Mouse (Mus musculus) bone marrow macrophage, adult 2 months (primary cell): ENCODE results near the gene Cib1. TPM values are rescaled to one million over a fixed set of nuclear protein-coding genes. Genes with fewer than 3 reads are reported as not detected.

Experiments
- H3K27ac ChIP-seq: 2 replicates; pipeline ENCODE4 v1.5.1; 2012; ENCODE audit warnings: low read depth, low read length; ENCODE audit not compliant: insufficient read depth
- H3K4me1 ChIP-seq: 2 replicates; pipeline ENCODE4 v1.6.1; 2012; ENCODE audit warnings: low read length; ENCODE audit not compliant: control insufficient read depth, insufficient read depth
- H3K4me3 ChIP-seq: 2 replicates; pipeline ENCODE4 v1.5.1; 2012; ENCODE audit warnings: mild to moderate bottlenecking, low read length, moderate library complexity; ENCODE audit not compliant: insufficient read depth
- CTCF ChIP-seq: IDR thresholded peaks from 2 replicates; pipeline ENCODE4 v1.5.1; 2012; ENCODE audit warnings: low read depth, mild to moderate bottlenecking, low read length, moderate library complexity
- POLR2A ChIP-seq: IDR thresholded peaks from 2 replicates; pipeline ENCODE4 v1.6.1; 2012; ENCODE audit warnings: mild to moderate bottlenecking, low read depth, low read length, borderline replicate concordance
- polyA plus RNA-seq: library from polyadenylated mRNA; stranded (reverse); fragments of >200 nt; gene quantifications from 2 replicates; pipeline ENCODE4 v1.2.4, GENCODE M21; 2012; ENCODE audit not compliant: missing spikeins, insufficient read depth, insufficient read length

Gene Cib1
- polyA plus RNA-seq, 1 experiment = 69.3 TPM

GRCm38 (mm10) chr7:80186531-80187296 is 45.9 kb downstream of the Cib1 start, which contains the start of gene Sema4b:
Gene Sema4b (plus strand): TSS chr7:80186841.
- Histone ChIP-seq H3K4me3 (peak within 1 kb of the TSS; percentile 45), H3K27ac (no peak within 1 kb of the TSS), H3K4me1 (peaks cover 16% of the 10 kb centered on the region)
- TF ChIP-seq CTCF = no peak
- no peak for TF ChIP-seq POLR2A

- Histone ChIP-seq H3K4me1 (peaks cover 9% of the 10 kb centered on the region), H3K27ac (no peak overlapping the region), H3K4me3 (no peak overlapping the region)
- no peak for TF ChIP-seq CTCF
- TF ChIP-seq POLR2A = no peak
These were observed 46.6 kb downstream of the Cib1 start for GRCm38 (mm10) chr7:80186021-80186420.

- H3K27ac ChIP-seq = no peak overlapping the region
- peaks cover 14% of the 10 kb centered on the region for H3K4me1 ChIP-seq
- TF ChIP-seq CTCF (no peak), POLR2A (no peak)
- no peak overlapping the region for H3K4me3 ChIP-seq
These were observed 47.6 kb downstream of the Cib1 start for GRCm38 (mm10) chr7:80184968-80185367.

GRCm38 (mm10) chr7:80184551-80184950 is 48.1 kb downstream of the Cib1 start:
- TF ChIP-seq POLR2A (no peak), CTCF (no peak)
- H3K4me1 ChIP-seq = peaks cover 17% of the 10 kb centered on the region
- no peak overlapping the region for H3K4me3 ChIP-seq
- H3K27ac ChIP-seq = no peak overlapping the region

GRCm38 (mm10) chr7:80183969-80184368 is 48.6 kb downstream of the Cib1 start:
- Histone ChIP-seq H3K4me1 (peaks cover 17% of the 10 kb centered on the region), H3K4me3 (no peak overlapping the region), H3K27ac (no peak overlapping the region)
- TF ChIP-seq CTCF = no peak
- no peak for TF ChIP-seq POLR2A

- Histone ChIP-seq H3K4me3 (no peak overlapping the region), H3K27ac (no peak overlapping the region), H3K4me1 (peaks cover 17% of the 10 kb centered on the region)
- TF ChIP-seq CTCF = no peak
- TF ChIP-seq POLR2A = no peak
These were observed 49.1 kb downstream of the Cib1 start for GRCm38 (mm10) chr7:80183466-80183865.

GRCm38 (mm10) chr7:80182139-80182538 is 50.5 kb downstream of the Cib1 start:
- H3K4me3 ChIP-seq = no peak overlapping the region
- TF ChIP-seq POLR2A (no peak), CTCF (no peak)
- H3K4me1 ChIP-seq = peaks cover 24% of the 10 kb centered on the region
- no peak overlapping the region for H3K27ac ChIP-seq

GRCm38 (mm10) chr7:80181078-80181477 is 51.5 kb downstream of the Cib1 start:
- Histone ChIP-seq H3K4me3 (no peak overlapping the region), H3K27ac (no peak overlapping the region), H3K4me1 (peaks cover 27% of the 10 kb centered on the region)
- TF ChIP-seq POLR2A (no peak), CTCF (no peak)

GRCm38 (mm10) chr7:80180202-80180601 is 52.4 kb downstream of the Cib1 start:
- H3K4me1 ChIP-seq = peaks cover 33% of the 10 kb centered on the region
- TF ChIP-seq POLR2A (no peak), CTCF (no peak)
- H3K27ac ChIP-seq = no peak overlapping the region
- H3K4me3 ChIP-seq = no peak overlapping the region

GRCm38 (mm10) chr7:80179790-80180189 is 52.8 kb downstream of the Cib1 start:
- Histone ChIP-seq H3K4me1 (peaks cover 33% of the 10 kb centered on the region), H3K27ac (no peak overlapping the region), H3K4me3 (no peak overlapping the region)
- TF ChIP-seq POLR2A = no peak
- TF ChIP-seq CTCF = no peak
